Mouse (Mus musculus): Measurements from ENCODE around the gene Mapkapk2. TPM values are rescaled to one million over a fixed set of nuclear protein-coding genes. Genes with fewer than 3 reads are reported as not detected.

Mapkapk2 gene
- polyA plus RNA-seq, 1 experiment from 2014 or later = 23.1 TPM

DNA sequence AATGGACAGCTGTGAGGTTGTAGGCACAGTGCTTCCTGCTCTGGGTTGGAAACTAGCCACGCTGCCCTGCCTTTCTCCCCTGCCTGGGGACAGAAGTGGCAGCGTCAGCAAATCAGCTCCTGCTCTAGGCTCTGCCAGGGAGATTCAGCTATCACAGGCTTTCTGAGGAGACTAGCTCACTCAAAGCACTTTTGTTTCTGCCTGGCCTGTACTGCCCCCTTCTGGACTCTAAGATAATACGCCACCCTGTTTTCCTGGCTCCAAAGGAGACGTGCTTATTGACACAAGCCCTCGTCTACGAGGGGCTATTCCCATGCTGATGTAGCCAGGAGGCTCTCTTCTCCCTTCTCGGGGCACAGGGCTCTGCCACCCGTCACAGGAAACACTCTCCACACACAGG is 44.4 kb downstream of the Mapkapk2 start:
- H3K27me3 ChIP-seq = no peaks in the 10 kb centered on the region
- H3K36me3 ChIP-seq = peaks cover 44% of the 10 kb centered on the region
- H3K9me3 ChIP-seq = no peaks in the 10 kb centered on the region
- no peak overlapping the region for H3K4me2 ChIP-seq
- peak overlapping the region; percentile 66; the same call in 1 of the 2 replicates for H3K27ac ChIP-seq
- peak overlapping the region; percentile 56; the same call in 1 of the 2 replicates for H3K9ac ChIP-seq
- ATAC-seq (ENCODE audit: low FRiP score) = peak; percentile 70
- peaks cover 31% of the 10 kb centered on the region for H3K4me1 ChIP-seq (replicated peaks)
- no peak overlapping the region for H3K4me3 ChIP-seq
- WGBS = 5% methylated on average over 8 of the region's 8 CpGs

DNA sequence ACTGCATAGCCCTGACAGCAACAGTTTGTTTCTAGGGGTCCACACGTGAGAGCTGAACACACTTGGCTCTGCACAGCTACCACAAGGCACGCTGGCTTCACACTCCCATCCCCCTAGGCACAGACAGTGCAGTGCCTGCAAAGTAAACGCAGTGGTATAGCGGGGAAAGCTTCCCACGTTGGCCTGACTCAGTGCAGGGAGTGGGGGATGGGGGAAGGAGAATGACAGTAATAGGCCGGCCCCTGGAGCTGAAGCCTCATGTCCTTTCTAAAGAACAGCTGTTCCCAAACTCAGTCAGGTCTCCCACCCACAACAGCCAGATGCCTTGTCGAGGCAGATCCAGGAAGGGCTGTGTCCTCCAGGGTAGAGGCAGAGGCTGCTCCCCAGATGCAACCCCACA is 46.6 kb downstream of the Mapkapk2 start:
- H3K4me2 ChIP-seq = no peak overlapping the region
- H3K27me3 ChIP-seq = no peaks in the 10 kb centered on the region
- no peaks in the 10 kb centered on the region for H3K9me3 ChIP-seq
- no peak overlapping the region for H3K27ac ChIP-seq
- no peak overlapping the region for H3K9ac ChIP-seq
- ATAC-seq (ENCODE audit: low FRiP score) = no peak
- 37% methylated on average over 7 of the region's 7 CpGs for WGBS
- H3K36me3 ChIP-seq = peaks cover 24% of the 10 kb centered on the region
- H3K4me1 ChIP-seq (replicated peaks) = peaks cover 27% of the 10 kb centered on the region
- H3K4me3 ChIP-seq = no peak overlapping the region

GRCm38 (mm10) chr1:131050617-131051016 is 47.0 kb downstream of the Mapkapk2 start:
- no peak for ATAC-seq (ENCODE audit: low FRiP score)
- Histone ChIP-seq H3K27ac (no peak overlapping the region), H3K27me3 (no peaks in the 10 kb centered on the region), H3K9ac (no peak overlapping the region), H3K4me1 (replicated peaks) (peaks cover 27% of the 10 kb centered on the region), H3K9me3 (no peaks in the 10 kb centered on the region), H3K4me2 (no peak overlapping the region), H3K36me3 (peaks cover 19% of the 10 kb centered on the region), H3K4me3 (no peak overlapping the region)
- 81% methylated on average over 5 of the region's 5 CpGs for WGBS

- peaks cover 24% of the 10 kb centered on the region for H3K4me1 ChIP-seq (replicated peaks)
- 91% methylated on average over 5 of the region's 5 CpGs for WGBS
- ATAC-seq (ENCODE audit: low FRiP score) = no peak
Observed at GRCm38 (mm10) chr1:131050011-131050410, 47.6 kb downstream of the Mapkapk2 start.

GRCm38 (mm10) chr1:131049361-131049806 is 48.2 kb downstream of the Mapkapk2 start:
- WGBS = 80% methylated on average over 5 of the region's 5 CpGs
- H3K9me3 ChIP-seq = no peaks in the 10 kb centered on the region
- no peak overlapping the region for H3K9ac ChIP-seq
- no peak for ATAC-seq (ENCODE audit: low FRiP score)
- H3K4me1 ChIP-seq (replicated peaks) = peaks cover 24% of the 10 kb centered on the region
- no peaks in the 10 kb centered on the region for H3K27me3 ChIP-seq
- no peak overlapping the region for H3K4me3 ChIP-seq
- H3K4me2 ChIP-seq = no peak overlapping the region
- H3K27ac ChIP-seq = no peak overlapping the region
- peaks cover 7% of the 10 kb centered on the region for H3K36me3 ChIP-seq

More at GRCm38 (mm10) chr1:131050011-131050410, 47.6 kb downstream of the Mapkapk2 start:
- no peak overlapping the region for H3K4me3 ChIP-seq
- peaks cover 13% of the 10 kb centered on the region for H3K36me3 ChIP-seq
- H3K9ac ChIP-seq = no peak overlapping the region
- no peak overlapping the region for H3K27ac ChIP-seq
- no peaks in the 10 kb centered on the region for H3K27me3 ChIP-seq
- no peak overlapping the region for H3K4me2 ChIP-seq
- no peaks in the 10 kb centered on the region for H3K9me3 ChIP-seq

DNA sequence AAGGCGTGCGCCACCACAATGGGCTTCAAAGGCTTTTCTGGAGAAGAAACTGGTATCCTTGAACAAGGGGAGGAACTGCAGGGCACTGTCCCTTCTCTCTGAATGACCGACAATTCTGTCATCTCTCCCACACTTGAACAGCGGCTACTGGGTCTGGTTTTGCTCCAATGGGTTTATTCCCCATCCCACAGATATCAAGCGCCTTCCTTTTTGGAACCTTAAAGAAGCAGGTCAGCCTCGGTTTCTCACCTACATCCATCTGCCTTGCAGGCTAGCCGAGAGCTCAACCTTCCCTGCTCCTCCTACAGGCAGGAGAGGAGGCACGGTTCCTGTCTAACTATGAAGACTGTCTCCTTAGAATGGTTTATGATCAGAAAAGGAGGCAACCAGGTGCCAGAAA is 48.7 kb downstream of the Mapkapk2 start:
- 90% methylated on average over 8 of the region's 8 CpGs for WGBS
- ATAC-seq (ENCODE audit: low FRiP score) = no peak

DNA sequence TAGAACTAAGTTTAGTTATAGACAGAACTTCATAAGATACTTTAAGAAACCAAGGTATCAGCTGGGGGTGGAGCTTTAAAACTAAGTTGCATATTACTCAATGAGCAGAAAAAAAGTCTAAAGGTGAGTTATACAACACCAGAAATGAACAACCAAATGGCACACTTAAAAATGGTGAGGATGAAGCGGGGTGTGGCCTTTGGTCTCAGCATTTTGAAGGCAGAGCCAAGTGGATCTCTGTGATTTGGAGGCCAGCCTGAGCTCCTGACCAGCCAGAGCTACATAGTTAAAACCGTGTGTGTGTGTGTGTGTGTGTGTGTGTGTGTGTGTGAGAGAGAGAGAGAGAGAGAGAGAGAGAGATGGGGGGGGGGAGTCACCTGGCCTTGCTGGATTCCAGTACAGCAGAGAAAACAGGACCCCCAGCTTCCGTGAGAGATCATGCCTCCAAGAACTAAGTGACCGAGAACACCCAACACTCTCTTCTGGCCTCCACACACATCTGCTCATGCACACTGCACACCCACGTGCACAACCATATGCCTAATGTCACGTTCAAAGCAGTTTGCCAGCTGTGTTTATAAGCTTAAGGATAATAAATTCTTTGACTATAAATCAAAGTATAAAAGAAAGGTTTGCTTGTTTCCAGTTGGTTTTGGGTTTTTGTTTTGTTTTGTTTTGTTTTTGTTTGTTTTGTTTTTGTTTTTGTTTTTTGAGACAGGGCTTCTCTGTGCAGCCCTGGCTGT is 49.3 kb downstream of the Mapkapk2 start:
- Histone ChIP-seq H3K9ac (no peak overlapping the region), H3K27ac (no peak overlapping the region), H3K27me3 (no peaks in the 10 kb centered on the region), H3K4me1 (replicated peaks) (peaks cover 18% of the 10 kb centered on the region), H3K36me3 (no peaks in the 10 kb centered on the region), H3K4me3 (no peak overlapping the region), H3K9me3 (no peaks in the 10 kb centered on the region), H3K4me2 (no peak overlapping the region)
- no peak for ATAC-seq (ENCODE audit: low FRiP score)
- WGBS = 81% methylated on average over 6 of the region's 6 CpGs

More for the DNA sequence above, 48.7 kb downstream of the Mapkapk2 start:
- Histone ChIP-seq H3K4me3 (no peak overlapping the region), H3K36me3 (peaks cover 2% of the 10 kb centered on the region; the same call in 1 of the 2 replicates), H3K4me1 (replicated peaks) (peaks cover 24% of the 10 kb centered on the region), H3K27ac (no peak overlapping the region), H3K4me2 (no peak overlapping the region), H3K9me3 (no peaks in the 10 kb centered on the region), H3K9ac (no peak overlapping the region), H3K27me3 (no peaks in the 10 kb centered on the region)

- no peaks in the 10 kb centered on the region for H3K9me3 ChIP-seq
- no peak for ATAC-seq (ENCODE audit: low FRiP score)
- no peak overlapping the region for H3K9ac ChIP-seq
- no peaks in the 10 kb centered on the region for H3K27me3 ChIP-seq
- no peak overlapping the region for H3K4me3 ChIP-seq
- 0 out of 2 replicates have a peak, but pooled peaks cover 9% of the 10 kb centered on the region for H3K4me1 ChIP-seq (replicated peaks)
- no peaks in the 10 kb centered on the region for H3K36me3 ChIP-seq
- no peak overlapping the region for H3K4me2 ChIP-seq
- 89% methylated on average over 10 of the region's 10 CpGs for WGBS
- H3K27ac ChIP-seq = no peak overlapping the region
Observed at GRCm38 (mm10) chr1:131046607-131047006, 51.0 kb downstream of the Mapkapk2 start.

DNA sequence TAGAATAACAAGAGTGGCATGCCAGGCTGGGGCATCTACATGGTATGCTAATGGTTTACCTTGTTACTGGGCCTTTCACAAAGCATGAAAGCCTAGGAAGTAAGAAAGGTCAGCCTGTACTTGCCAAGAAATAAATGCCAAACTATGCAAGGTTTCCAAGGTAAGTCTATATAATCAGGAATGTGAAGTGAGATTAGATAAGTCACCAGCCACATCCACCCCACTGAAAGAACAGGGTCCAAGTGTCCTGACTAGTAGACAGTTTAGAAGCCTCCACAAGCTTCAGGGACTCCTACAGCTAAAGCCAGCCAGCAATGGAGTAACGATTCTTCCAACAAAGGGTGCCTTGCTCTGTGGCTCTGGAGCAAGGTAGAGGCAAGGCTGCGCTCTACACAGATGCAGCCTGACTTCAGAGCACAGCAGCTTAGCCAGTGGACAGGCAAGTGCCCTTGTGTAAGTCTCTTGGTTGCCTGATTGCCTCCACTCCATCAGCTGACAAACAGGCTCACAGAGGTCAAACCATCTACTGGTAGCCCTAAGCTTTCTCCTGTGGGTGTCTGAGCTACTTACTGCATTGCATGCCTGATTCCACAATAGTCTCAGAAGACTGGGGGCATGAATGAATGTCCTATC is 51.8 kb downstream of the Mapkapk2 start:
- no peak overlapping the region for H3K27ac ChIP-seq
- H3K4me1 ChIP-seq (replicated peaks) = 0 out of 2 replicates have a peak, but pooled peaks cover 3% of the 10 kb centered on the region
- H3K36me3 ChIP-seq = no peaks in the 10 kb centered on the region
- H3K4me3 ChIP-seq = no peak overlapping the region
- no peak overlapping the region for H3K4me2 ChIP-seq
- H3K27me3 ChIP-seq = no peaks in the 10 kb centered on the region
- 96% methylated on average over 2 of the region's 2 CpGs for WGBS
- no peak for ATAC-seq (ENCODE audit: low FRiP score)
- no peaks in the 10 kb centered on the region for H3K9me3 ChIP-seq
- H3K9ac ChIP-seq = no peak overlapping the region

- Histone ChIP-seq H3K9me3 (no peaks in the 10 kb centered on the region), H3K4me2 (no peak overlapping the region), H3K4me3 (no peak overlapping the region), H3K4me1 (replicated peaks) (no peaks in the 10 kb centered on the region), H3K27ac (no peak overlapping the region), H3K36me3 (no peaks in the 10 kb centered on the region), H3K9ac (no peak overlapping the region), H3K27me3 (no peaks in the 10 kb centered on the region)
- WGBS = 95% methylated on average over 4 of the region's 4 CpGs
- ATAC-seq (ENCODE audit: low FRiP score) = no peak
Observed at GRCm38 (mm10) chr1:131043636-131044035, 54.0 kb downstream of the Mapkapk2 start.

GRCm38 (mm10) chr1:131042721-131043120 is 54.9 kb downstream of the Mapkapk2 start:
- WGBS = 90% methylated on average over 3 of the region's 3 CpGs
- Histone ChIP-seq H3K4me1 (replicated peaks) (no peaks in the 10 kb centered on the region), H3K27me3 (no peaks in the 10 kb centered on the region), H3K4me3 (no peak overlapping the region), H3K4me2 (no peak overlapping the region), H3K36me3 (no peaks in the 10 kb centered on the region), H3K27ac (no peak overlapping the region), H3K9me3 (0 out of 2 replicates have a peak, but pooled peaks cover 6% of the 10 kb centered on the region), H3K9ac (no peak overlapping the region)
- ATAC-seq (ENCODE audit: low FRiP score) = no peak

DNA sequence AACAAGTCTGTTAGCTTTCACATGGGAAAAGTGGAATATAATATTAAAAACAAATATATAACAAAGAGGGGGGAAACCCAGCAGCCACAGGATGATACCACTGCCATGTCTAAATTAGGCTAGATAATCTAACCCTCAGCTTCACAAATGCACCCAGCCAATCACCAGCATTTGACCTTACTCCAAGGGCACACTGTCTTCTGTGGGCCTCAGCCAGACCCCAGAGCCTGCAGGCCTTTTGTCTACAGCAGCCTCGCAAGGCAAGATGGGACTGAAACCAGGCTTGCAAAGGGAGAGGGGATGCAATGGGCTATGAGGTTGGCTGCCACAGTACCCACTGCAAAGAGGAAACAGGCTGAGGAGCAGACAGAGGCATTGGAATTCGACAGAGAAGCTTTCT is 55.4 kb downstream of the Mapkapk2 start:
- Histone ChIP-seq H3K36me3 (no peaks in the 10 kb centered on the region), H3K9ac (no peak overlapping the region), H3K9me3 (peaks cover 6% of the 10 kb centered on the region; the same call in 1 of the 2 replicates), H3K27ac (no peak overlapping the region), H3K4me1 (replicated peaks) (no peaks in the 10 kb centered on the region), H3K4me3 (no peak overlapping the region), H3K4me2 (no peak overlapping the region), H3K27me3 (no peaks in the 10 kb centered on the region)
- WGBS = 57% methylated on average over 2 of the region's 2 CpGs
- no peak for ATAC-seq (ENCODE audit: low FRiP score)
